Mouse (Mus musculus): Measurements from ENCODE around the gene Tesmin. TPM values are rescaled to one million over a fixed set of nuclear protein-coding genes. Genes with fewer than 3 reads are reported as not detected.

Tesmin gene
- total RNA-seq (2023): not detected

GRCm38 (mm10) chr19:3388629-3389057, at the start of gene Tesmin:
TSS of gene Tesmin (plus strand) at chr19:3388857.

DNA sequence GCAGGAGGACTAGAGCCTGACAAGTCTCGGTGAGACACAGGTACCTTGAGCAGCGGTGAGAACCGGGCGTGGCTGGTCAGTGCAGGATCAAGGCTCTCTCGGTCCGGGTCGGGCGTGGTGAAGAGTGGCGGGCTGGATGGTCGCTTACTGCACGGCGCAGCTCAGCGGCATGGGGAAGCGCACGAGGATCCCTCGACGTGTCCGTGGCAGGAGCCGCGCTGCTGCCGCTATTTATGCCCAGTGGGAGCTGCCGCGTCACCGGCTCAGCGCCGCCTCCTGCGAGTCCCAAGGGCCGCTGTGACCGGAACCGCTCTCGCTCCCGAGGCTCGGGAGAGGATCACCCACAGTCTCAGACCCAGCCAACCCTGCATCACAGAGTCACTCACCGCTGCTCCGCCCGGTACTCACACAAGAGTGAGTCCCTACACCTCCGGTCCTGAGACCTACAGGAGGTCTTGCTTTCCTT, 25.6 kb downstream of the Tesmin start, which contains the start of gene Gal:
Gene Gal (minus strand): TSS at position 277 of the 466 bp plus-strand sequence.

Other genes starting within 250 kb of the Tesmin start
- gene Mrpl21, start 106.0 kb upstream of the Tesmin start, total RNA-seq (2023): 71.8 TPM
- 13.7 TPM for gene Ighmbp2, start 105.8 kb upstream of the Tesmin start, total RNA-seq (2023)
- gene Cpt1a, start 66.5 kb upstream of the Tesmin start, total RNA-seq (2023): 51.3 TPM
- not detected for gene Gal, start 25.7 kb downstream of the Tesmin start, total RNA-seq (2023)
- 154 TPM for gene Ppp6r3, start 186.9 kb downstream of the Tesmin start, total RNA-seq (2023)

All from CD4-positive naive resting alpha-beta T cell, adult 76 days (primary cell).